Mouse (Mus musculus) c-Kit-positive CD71-positive TER-119-positive erythroid progenitor cells, embryonic 14.5 days (primary cell): ENCODE data around the gene Gm10300.

Source experiments
- DNase-seq: peaks from one replicate; pipeline ENCODE4 v3.0.0-alpha.2; 2013; ENCODE audit warnings: low spot score

Gene Gm10300

DNA sequence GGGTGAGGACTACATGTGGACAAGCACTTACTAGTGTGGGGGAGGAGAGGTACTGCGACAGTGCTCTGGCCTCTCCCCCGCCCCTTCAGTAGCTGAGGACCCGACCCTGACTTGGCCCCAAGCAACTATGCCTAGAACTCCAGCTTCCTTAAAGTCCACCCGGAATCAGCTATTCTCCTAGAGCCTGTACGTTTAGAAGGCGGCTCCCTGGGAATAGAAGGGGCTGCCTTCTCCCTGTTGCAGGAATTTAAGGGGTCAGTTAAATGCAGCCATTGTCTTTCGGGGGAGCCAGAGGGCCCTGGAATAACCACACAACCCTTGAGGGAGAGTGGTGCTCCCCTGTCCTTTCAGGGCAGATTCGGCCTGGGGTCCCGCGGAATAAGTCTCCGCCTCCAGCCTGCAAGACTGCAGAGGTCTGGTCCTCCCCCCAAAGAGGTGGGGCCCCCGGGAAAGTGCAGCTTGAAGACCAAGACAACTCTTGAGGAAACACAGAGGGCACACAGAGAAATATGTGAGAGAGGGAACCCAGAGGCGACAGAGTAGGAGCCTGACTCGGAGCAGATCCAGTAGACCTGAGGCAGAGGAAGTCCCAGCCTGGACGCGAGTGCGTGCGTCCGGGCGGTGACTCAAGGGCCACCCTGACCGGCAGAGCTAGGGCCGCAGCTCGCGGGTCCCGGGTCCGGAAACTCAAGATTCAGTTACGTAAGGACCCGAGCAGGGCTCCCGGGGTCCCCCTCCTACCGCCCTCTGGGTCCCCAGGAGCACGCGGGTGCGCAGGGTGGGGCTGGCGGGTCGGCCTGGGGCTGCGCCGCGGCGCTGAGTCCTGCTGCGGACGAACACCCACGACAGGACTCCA lies at the start of gene Gm10300:
Gene Gm10300, plus strand, starts transcription at position 621 of the 856 bp plus-strand sequence.
- DNase-seq, result peak; percentile 45

DNA sequence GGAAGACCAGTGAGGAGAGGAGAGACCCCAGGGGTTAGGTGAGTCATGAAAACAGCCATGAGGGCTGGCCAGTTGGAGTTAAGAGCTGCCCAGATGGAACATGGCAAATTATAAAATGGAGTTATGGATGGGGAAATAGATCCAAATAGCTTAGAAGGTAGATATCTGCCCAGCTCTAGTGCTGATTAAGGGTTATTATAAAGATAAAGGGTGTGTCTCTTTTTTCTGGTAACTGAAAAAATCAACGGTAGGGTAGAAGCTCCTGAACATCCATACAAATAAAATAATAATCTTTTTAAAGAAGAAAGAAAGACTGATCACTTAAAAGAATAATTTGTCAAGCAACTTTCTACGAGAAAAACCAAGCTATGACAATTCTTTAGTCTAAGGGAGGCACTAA lies 49.2 kb upstream of the Gm10300 start:
- DNase-seq, result no peak

DNA sequence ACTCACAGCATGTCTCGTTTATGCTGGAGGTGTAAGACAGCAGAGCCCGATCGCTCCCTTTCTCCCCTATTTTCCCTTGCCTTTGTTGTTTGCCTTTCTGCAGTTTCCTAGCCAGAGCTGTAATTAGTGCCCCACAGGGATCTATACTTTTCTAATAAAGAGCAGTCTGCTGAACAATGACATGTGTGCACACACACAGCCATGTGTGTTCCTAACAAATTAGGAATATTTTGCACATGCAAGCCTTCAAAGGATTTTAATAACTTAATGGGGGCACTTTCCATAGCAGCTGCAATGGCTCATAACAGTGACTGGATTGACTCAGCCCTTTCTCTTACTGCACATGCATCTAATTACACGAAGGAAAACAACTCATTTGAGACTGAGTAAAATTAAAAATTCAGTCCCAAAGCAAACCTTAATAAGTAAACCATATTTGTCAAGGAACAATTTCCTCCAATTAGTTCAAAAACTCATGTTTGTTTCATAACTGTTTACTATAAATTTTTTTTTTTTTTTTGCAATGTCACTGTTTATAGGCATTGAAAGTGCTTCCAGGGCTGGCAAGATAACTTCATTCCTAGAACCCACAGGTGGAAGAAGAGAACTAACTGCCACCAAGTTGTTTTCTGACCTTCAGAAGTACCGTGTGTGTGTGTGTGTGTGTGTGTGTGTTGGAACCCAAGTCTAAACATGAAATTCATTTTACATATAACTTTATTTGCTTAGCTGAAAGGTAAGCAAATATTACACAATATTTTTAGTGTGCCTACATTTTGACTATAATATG lies 48.6 kb upstream of the Gm10300 start:
- peak; percentile 66 for DNase-seq

DNA sequence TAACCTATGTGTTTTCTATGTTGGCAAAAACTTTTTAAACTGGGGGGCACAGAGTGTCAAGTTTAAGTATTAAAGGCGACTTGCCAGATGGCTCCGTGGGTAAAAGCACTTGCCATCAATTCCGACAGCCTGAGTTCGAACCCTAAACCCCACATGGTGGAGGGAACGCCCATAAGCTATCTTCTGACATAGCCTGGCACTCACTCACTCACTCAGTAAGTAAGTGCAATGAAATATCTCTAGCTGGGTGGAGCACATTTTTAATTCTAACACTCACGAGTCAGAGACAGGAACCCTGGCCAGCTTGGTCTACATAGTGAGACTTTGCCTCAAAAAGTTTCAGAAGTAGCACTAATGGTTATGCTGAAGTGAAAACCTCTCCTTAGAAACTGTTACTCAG lies 47.3 kb upstream of the Gm10300 start:
- DNase-seq, result peak; percentile 66

DNA sequence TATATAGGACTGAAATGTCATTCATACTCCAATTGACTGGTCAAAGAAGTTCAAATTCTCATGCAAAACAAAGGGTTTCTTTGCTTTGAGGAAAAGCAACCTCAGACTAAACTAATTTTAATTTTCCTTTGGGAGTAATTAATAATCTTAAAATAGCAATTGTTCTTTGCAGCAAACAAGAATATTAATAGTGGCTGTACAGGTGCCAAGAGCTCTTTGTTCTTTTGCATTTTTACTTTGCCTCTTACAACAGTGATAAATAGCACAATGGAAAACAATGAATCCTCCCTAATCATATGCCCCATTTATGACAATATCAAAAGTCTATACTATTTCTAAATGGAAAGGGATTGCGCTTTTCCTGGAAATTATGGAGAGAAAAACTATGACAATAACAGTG lies 46.7 kb upstream of the Gm10300 start:
- DNase-seq, result no peak

DNA sequence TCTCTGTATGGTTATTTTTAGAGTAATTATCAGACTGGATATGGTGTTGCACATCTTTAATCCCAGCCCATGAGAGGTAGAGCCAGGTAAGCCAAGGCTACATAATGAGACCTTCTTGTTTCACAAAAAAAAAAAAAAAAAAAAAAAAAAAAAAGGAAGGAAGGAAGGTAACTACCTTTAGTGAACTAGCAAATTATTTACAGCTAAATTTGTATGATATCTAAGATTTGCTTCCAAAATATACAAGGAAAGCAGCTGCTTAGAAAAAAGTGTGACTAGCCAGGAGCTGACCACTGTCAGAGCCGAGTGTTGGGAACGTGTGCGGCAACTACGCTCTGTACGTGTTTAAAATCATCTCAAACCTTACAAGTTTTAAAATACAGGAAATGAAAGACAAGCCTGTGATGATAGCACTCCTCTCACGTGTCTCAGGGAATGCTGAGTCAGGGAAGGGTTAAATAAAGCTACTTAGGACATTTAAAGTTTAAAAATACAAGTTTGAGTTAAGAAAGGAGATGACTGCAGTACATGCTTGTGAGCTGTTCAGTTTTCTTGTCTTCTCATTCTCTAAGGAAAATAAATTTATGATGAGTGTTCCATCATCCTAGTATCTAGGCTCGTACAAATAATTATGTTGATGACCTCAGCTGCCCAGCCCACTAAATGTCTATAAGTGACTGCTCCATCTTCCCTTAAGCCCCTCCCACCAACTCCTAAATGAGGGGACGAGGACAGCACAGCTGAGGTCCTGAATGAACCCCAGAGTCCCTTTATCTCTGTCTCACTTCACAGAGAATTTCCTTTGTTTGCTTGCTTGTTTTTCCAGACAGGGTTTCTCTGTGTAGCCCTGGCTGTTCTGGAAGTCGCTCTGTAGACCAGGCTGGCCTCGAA lies 44.4 kb upstream of the Gm10300 start:
- DNase-seq, result no peak

DNA sequence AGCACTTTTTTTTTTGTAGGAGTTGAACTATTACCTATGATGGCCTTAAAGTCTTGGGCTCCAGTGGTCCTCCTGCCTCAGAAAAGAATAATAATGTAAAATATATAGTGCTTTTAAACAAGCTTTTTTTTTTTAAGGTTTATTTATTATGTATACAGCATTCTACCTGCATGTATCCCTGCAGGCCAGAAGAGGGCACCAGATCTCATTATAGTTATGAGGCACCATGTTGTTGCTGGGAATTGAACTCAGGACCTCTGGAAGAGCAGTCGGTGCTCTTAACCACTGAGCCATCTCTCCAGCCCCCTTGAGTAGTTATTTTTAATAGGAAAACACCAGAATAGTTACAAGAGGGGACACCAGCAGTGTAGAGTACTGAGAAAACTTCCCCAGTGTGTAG lies 41.3 kb upstream of the Gm10300 start:
- no peak for DNase-seq

DNA sequence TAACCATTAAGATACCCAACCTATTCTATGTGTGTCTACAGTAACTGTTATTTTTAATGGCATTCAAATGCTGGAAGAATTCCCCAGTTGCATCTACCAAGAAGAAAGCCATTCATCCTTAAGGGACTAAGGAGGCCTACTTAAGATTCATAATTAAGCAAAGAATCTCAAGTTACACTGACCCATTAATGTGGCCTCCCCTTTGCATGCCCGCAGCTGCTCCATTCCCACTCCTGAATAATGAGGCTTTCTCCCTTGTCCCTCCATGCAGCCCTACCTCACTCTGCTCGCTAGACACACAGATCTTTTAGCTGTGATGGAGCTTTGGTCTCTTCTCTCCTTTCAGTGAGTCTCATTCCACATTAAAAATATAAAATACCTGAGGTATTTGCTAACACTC lies 40.3 kb upstream of the Gm10300 start:
- no peak for DNase-seq

DNA sequence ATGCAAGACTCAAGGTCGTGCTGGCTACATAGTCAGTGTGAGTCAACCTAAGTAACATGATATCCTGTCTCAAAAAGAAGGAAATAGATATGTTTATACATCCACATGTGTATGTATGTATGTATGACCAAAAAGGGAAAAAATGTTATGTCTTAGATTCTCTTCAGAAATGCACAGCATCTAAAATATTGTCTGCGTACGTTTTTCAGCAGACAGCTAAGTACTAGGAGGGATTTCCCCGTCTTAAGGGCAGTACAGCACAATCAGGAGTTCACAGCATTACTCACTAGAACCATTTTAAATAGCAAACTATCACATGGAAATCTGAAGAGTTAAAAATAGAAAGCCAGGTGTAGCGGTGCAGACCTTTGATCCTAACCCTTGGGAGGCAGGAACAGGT lies 37.4 kb upstream of the Gm10300 start:
- DNase-seq, result no peak

DNA sequence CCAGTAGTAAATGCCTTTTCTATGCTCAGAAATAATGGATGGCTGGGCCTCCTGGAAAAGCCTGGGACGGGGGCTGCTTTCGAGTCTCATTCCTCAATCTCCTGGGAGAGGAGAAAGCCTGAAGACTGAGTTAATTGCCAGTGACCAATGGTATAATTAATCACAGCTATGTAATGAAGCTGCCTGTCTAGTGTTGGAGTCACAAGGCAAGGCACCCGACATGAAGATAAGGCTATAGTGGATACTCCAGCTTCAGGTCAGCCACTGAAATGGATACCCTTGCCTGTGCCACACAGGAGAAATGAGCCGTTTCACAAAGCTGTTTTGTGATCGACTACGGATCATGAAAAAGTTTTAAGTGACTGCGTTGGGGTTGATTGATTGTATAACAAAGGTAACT lies 36.5 kb upstream of the Gm10300 start:
- no peak for DNase-seq

DNA sequence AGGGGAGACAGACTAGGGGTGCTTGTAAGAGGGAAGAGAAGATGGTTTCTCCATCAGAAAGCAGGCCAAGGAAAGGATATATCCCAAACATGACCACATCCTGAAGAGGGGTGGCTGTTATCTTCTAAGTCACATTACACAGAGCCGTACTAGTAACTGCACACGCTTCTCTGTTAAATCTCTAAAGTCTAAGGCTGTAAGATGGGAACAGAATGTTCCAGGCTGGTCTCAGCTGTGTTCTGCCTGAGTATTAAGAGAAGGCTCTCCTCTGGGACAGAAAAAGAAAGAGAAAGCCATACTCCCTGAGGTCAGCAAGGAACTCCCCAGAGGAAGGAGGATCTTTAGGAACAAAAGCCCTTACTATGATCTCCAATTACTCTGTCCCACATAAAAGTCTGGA lies 35.7 kb upstream of the Gm10300 start:
- DNase-seq, result no peak

DNA sequence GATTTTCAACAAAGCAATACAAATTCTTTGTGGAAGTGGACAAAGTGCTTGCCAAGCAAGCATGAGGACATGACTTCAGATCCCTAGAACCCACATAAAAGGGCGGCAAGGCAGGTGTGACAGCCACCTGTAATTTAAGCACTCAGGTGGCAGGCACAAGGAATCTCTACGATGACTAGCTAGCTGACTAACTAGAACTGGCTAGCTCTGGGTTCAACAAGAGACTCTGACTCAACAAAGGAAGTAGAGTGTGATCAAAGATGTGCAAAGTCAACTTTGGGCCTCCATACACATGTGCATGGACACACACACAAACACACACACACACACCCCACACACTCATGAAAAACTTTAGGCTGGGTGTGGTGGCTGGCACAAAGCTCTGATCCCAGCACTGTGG lies 35.0 kb upstream of the Gm10300 start:
- no peak for DNase-seq

DNA sequence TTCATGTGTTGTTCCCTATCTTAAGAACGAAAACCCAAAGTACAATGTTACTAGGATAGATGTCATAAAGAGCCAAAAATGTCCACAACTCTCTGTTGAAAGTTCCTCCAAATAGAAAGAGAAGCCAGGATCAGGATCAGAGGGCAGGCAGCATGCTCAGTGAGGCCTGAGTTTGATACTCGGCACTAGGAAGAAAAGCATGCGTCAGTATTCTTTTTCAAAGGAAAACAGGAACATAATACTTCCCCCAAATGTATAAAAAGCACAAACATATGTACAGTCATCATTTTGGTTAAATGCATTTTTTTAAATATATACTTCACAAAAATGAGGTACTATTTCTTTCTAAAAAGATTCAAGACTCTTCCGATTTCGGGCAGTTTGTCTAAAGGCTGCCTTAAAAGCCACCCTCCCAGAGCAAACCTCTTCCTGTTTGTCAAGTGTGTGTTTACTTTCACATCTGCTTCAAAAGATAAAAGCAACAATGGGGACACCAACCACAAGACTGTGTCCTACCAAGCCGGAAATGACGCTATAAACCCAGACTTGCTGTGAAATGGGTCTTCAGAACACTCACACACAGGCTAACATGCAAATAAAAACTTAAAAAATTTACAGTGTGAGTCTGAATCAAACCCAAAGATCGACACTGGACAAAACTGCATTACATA lies 34.4 kb upstream of the Gm10300 start:
- DNase-seq, result peak; percentile 57

DNA sequence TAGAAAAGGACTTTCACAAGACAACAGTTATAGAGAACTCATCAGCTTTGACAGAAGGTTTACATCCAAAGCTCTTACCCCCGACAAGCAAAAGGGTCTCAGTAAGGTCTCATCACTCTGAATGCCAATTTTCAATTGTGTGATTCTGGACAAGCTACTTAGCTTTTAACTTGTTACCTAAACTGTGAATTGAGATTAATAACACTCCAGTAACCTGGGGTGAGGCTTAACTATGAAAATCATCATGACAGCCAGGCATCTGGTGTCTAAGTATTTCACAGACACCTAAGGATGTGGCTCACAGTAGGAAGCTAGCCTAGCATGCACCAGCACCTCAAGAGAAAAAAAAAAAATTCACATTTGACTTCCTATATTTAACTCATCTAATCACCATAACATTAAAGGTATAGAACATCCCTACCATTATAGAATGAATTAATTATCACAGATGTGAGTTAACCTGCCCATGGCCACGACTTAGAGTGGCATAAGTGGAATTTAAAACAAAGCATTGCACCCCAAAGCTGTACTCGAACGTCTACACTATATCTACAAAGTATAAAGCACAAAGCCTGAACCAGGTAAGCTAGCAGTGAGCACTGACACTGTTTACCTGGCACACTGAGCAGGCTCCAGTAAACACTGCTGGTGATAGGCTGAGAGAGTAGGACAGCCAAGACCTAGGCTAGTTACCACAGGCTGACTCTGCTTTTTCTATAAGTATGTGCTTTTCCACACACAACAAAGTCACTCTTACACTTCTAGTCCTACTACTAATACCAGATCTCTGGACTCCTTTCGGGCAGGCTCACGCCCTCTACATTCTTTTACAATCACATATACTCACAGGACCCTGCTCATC lies 32.8 kb upstream of the Gm10300 start:
- no peak for DNase-seq

DNA sequence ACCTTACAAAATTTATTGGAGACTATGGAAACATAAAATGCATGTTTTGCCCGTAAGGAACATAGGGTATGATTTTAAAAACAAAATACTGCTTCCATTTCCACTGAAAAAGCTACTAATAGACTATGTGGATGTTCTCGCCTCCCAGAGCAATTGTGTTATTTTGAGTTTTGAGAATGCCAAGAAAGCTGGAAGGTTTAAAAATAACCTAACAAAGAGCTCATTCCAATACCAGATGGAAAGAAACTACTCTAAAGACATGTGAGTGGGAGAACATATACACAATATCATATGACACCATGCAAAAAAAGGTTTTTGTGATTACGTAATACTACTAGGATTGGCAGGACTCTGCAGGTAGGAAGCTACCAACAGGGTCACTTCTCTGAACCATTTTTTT lies 30.8 kb upstream of the Gm10300 start:
- DNase-seq, result no peak

DNA sequence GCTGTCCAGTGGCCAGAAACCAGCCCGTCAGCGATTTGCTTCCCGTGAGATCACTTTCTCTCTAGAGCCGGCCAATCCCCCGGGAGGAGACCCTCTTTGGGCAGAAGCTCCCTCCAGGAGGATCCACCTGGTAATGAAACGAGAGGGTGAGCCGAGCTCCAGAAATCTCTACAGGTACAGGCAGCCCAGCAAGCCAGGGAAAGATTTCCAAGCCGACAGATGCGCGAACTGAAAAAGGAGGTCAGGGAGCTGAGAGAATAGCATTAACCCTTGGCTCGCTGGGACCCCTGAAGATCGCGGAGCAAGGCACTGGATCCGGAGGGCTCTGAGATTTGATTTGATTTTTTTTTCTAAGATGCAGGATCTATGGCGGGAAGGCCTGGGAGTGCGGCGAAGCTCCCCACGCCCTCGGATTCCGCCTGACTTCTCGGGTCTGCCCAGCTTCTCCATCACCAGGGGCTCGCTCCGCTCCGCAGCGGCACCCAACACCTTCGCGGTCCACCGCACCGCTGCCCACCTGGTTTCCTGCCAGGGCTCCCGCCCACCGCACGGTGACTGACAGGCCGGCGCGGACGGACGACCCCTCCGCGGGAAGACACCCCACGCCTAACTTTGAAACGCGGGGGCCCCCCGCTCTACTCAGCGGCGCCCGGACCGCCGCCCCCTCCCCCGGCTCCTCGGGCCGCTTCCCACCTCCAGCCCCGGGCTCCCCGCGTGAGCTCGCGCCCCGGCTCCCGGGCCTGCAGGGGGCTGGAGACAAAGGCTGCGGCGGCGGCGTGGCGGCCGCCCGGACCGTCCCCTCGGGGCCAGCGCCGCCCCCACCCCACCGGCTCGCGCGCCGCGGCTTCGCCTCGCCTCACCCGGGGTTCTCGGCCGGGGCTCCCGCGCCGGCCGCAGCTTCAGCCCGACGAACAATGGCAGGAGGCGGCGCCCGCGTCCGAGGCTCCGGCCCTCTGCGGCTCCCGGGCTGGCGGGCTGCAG lies 26.2 kb upstream of the Gm10300 start:
- DNase-seq, result no peak

DNA sequence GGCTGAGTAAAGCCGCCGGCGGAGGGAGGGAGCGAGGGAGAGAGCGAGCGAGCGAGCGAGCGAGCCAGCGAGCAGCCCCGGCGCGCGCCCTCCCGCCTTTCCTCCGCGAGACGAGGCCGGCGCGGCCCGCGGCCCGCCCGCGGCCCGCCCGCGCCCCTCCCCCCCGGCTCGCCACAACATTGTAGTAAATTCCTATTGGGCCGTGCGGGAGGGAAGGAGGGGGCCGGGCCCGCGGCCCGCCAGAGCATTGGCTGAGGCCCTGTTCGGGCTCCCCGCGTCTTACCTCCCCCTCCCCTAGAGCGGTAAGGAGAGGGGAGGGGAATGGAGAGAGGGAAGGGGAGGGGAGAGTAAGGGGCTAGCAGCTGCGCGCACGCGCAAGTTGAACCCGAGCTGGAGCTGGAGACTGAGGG lies 25.5 kb upstream of the Gm10300 start:
- peak; percentile 65 for DNase-seq

DNA sequence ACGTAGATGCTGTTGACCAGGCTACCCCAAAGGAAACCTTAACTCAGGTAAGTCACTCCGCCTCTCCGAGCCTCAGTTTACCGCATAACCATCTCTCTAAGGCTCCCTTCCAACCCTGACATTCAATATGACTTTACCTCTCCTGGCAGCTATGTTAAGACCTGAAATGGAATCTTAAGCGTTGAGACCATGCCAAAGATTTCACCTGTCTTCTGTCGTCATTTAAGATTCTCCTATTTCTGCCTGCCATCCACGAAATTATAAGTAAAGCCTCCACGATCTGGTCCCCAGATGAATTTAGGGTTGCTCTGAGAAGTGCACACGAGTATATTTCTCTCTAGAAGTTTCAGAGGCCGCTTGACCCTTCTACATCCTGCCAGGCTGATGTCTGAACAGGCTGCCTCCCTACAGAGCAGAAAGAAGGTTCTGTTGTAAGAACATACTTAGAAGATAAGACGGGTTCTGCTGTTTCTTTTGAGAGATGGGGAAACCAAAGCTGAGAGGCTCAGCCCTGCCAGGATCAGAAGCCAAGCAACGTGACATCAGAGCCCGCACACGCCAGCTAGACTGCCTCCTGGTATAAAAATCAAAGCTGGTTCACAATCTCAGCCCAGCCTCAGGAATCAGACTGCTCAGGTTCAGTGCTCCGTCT lies 24.8 kb upstream of the Gm10300 start:
- DNase-seq, result no peak
